Mouse (Mus musculus) subcutaneous adipose tissue, adult 2 months (tissue): ENCODE results near the gene Fbxo44. TPM values are rescaled to one million over a fixed set of nuclear protein-coding genes. Genes with fewer than 3 reads are reported as not detected.

ENCODE experiments used
- polyA plus RNA-seq: library from polyadenylated mRNA; depleted of rRNA; stranded (reverse); fragments of >200 nt; gene quantifications from 2 replicates; pipeline ENCODE4 v1.2.3, GENCODE M21; 2012; ENCODE audit warnings: low replicate concordance; rRNA removed

Gene Fbxo44
- 9.4 and 14.0 TPM in 2 replicates for polyA plus RNA-seq

DNA sequence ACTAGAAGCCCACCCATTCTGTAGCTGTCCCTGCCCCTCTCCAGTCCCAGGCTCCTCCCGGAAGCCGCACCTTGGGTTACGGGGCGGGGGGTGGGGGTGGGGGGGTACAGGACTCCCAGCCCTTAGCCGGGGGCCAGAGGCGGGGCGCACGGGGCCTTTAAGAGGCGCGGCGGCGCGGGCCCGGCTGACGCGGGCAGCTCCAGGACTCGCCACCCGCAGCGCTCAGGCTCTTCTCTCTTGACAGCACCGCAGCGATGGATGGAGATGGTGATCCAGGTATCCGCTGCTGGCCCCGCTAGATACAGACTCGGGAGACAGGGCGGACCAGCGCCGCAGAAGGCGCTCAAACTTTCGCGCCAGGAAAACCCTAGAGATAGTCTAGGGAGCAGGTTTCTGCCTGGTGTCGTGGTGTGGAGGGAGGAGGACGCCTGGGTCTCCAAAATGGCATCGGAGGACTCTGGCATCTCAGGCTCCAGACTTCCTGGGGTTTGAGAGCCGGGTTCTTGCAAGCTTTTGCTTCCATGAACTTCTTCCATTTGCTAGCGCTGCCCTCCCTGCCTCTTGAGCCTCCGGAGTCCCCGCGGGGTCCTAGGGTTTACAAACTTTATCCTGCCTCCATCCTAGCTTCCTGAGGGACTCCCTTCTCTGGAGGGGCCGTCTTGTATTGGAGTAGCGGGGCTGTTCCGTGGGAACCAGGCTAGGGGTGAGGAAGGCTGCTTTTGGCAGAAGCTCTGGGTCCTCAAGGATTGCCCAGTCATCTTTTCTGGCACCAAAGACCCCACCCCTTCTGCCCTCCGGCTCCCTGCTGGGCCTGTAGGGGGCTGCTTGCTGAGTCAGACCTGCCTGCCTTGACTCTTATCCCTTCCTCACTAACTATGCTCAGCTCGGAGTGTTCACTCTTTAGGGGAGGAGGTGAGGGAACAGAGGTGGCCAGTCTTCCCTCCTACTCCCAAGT is at the start of gene Fbxo44, which contains the start of gene Fbxo2:
Fbxo44 (minus strand) TSS at position 47 of the 955 bp plus-strand sequence.
Fbxo2 (plus strand) TSS at position 186 of the 955 bp plus-strand sequence.

GRCm38 (mm10) chr4:148151267-148152168 is 8.8 kb downstream of the Fbxo44 start, which contains the start of gene Fbxo6:
Fbxo6 (minus strand) TSS chr4:148152140.

DNA sequence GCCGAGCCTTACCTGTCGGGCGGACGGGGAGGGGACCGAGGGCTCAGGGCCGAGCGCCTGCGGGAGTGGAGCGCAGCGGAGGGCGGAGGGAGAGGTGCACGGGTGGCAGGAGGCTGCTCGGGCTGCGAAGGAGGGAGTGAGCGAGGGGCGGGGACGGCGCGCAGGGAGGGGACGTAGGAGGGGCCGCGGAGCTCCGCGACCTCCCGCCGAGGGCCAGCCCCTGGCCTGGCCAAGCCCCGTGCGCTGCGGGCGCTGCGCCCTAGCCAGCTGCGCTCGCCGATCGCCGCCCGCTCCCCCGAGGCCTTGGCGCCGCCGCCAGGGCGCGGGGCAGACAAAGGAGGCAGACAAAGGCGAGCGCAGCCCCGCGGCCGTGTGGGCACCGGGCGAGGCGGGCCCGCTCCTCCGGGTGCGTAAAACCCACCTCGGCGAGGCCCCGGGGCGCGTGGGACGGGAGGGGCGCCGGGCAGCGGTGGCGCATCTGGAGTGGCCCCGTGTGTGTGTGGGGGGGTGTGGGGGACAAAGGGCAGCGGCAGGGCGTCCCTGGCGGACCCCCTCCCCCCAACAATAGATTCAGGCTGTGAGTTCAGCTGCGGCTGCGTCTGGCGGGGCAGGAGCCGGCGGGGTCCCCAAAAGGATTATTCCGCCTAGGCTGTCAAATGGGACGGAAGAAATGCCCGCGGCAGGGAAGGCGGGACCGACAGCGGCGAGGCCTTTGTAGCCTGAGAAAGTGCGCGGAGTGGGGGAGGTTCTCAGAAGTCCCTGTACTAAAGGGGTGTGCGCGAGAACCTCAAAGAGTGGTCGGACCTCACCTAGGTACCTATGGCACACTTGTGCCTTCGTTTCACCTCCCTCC is 29.5 kb downstream of the Fbxo44 start, which contains the start of gene Draxin:
Draxin (minus strand) TSS at position 138 of the 853 bp plus-strand sequence.

DNA sequence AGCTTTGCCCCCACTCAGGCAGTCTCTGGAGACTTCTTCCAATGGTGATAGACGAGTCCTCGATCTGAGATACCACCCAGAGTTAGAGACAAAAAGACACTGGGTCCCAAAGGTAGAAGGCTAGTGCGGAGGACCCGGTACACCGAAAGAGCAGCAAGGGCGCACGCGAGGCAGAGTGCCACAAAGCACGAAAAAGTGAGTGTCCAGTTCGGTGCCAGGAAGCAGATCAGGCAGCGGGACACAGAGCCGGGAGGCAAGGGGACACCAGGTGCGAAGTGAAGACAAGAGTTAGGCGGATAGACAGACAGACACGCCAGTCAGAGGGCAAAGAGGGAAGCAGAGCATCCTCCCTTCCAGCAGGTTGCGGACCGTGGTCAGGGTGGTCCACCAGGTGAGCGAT is 30.1 kb downstream of the Fbxo44 start, which contains the start of gene Mad2l2:
Mad2l2 (plus strand) TSS at position 252 of the 400 bp plus-strand sequence.

Other genes starting within 250 kb of the Fbxo44 start
- 108 and 128 TPM in 2 replicates for gene Plod1, start 223.7 kb downstream of the Fbxo44 start, polyA plus RNA-seq
- 57.6 and 73.2 TPM in 2 replicates for gene 2510039O18Rik, start 219.6 kb downstream of the Fbxo44 start, polyA plus RNA-seq
- gene Nppb, start 174.7 kb downstream of the Fbxo44 start, polyA plus RNA-seq = not detected in 2 replicates
- 0.40 TPM in 1 of 2 replicates, not detected in the other for gene Nppa, start 159.8 kb downstream of the Fbxo44 start, polyA plus RNA-seq
- 11.7 and 20.6 TPM in 2 replicates for gene Clcn6, start 121.7 kb downstream of the Fbxo44 start, polyA plus RNA-seq
- 38.3 and 42.9 TPM in 2 replicates for gene Mthfr, start 121.4 kb downstream of the Fbxo44 start, polyA plus RNA-seq
- gene Agtrap, start 72.5 kb downstream of the Fbxo44 start, polyA plus RNA-seq = 20.5 and 25.4 TPM in 2 replicates
- gene Mad2l2, start 30.1 kb downstream of the Fbxo44 start, polyA plus RNA-seq = 32.7 and 45.5 TPM in 2 replicates
- gene Draxin, start 29.8 kb downstream of the Fbxo44 start, polyA plus RNA-seq = 0.03 and 0.58 TPM in 2 replicates
- 67.6 and 79.2 TPM in 2 replicates for gene Fbxo6, start 8.3 kb downstream of the Fbxo44 start, polyA plus RNA-seq
- 0.49 TPM in 1 of 2 replicates, not detected in the other for gene Fbxo2, start 139 bp upstream of the Fbxo44 start, polyA plus RNA-seq
- 0.05 TPM in 1 of 2 replicates, not detected in the other for gene Disp3, start 127.5 kb upstream of the Fbxo44 start, polyA plus RNA-seq